Mouse (Mus musculus): Measurements from ENCODE around the gene Eif1. TPM values are rescaled to one million over a fixed set of nuclear protein-coding genes. Genes with fewer than 3 reads are reported as not detected.

The Eif1 gene
- total and polyA plus RNA-seq, 2 experiments from 2014 or later = 105 to 1,927 TPM

DNA sequence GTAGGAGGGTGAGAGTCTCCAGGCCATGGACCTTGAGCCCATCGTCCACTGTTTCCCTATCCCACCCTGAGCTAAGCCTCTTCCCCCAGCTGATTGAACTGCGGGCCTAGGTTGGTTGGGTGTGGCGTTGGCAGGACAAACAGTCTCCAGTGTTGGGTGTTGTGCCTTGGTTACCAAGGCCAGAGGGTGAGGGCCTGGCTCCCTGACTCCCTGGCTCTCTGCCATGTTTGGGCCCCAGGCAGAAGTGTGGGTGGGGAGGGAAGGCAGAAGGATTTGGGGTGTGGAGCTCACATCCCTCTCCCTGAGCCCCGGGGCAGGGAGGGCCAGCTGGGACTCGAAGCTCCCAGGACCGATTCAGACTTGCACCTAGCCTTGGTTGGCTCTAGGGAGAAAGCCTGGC is 30.7 kb upstream of the Eif1 start:
- H3K36me3 ChIP-seq (replicated peaks; ENCODE audit: control insufficient read depth, insufficient read depth, low read length) = no peaks in the 10 kb centered on the region
- WGBS = 71% methylated on average over 6 of the region's 6 CpGs
- no peak overlapping the region for H3K9ac ChIP-seq (replicated peaks; ENCODE audit: low read depth, low read length)
- TF ChIP-seq EP300 (IDR thresholded peaks at IDR 0.05; ENCODE audit: low read depth) = no peak
- no peak for TF ChIP-seq CTCF (IDR thresholded peaks at IDR 0.05; ENCODE audit: low read depth)
- DNase-seq (ENCODE audit: low spot score) = no peak
- H3K4me3 ChIP-seq (ENCODE audit: low read depth, low read length) = no peak overlapping the region
- H3K4me2 ChIP-seq (ENCODE audit: low read depth, low read length) = no peak overlapping the region
- no peak overlapping the region for H3K27ac ChIP-seq (ENCODE audit: low read depth)
- H3K9me3 ChIP-seq (replicated peaks; ENCODE audit: control insufficient read depth, low read length) = no peaks in the 10 kb centered on the region
- H3K4me1 ChIP-seq (ENCODE audit: control insufficient read depth, insufficient read depth) = no peaks in the 10 kb centered on the region
- ATAC-seq (ENCODE audit: insufficient read depth, low read depth) = no peak
- no peaks in the 10 kb centered on the region for H3K27me3 ChIP-seq (ENCODE audit: control insufficient read depth, insufficient read depth, low read length)

DNA sequence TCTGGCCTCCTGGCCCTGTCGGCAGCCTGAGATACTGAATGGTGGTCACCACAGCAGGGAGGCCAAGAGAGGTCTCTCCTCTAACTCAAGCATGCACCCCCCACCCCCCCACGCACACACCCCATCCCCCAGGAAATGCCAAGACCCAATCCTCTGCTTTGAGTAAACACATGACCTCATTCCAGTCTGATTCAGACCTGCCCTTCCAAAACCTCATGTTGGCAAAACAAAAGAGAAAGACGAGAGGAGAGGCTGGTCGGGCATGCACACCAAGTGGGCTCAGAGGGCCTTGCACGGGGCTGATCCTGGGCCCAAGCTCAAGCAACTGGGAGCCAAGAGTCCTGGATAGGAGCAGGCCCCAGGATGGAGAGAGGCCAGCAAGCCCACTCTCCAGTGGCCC is 29.4 kb upstream of the Eif1 start:
- TF ChIP-seq EP300 (IDR thresholded peaks at IDR 0.05; ENCODE audit: low read depth) (no peak), CTCF (IDR thresholded peaks at IDR 0.05; ENCODE audit: low read depth) (no peak)
- 54% methylated on average over 5 of the region's 5 CpGs for WGBS
- no peak for DNase-seq (ENCODE audit: low spot score)

DNA sequence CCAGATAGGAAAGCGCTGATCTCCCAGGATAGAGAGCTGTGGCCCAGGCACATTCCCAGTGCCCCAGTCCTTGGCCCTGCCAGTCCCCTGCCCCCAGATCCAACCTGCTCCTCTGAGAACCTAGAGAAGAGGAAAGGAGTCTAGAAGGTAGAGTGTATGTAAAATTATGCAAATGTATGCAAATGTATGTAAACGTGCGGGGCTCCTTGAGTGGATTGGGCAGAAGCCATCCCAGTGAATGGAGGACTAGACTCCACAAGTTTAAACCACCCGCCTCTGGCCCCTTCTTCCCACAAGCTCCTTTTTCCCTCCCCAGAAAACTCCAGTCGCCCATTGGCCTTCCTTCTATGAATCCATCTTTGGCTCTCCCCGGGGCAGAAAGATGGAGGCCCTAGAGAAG is 26.8 kb upstream of the Eif1 start:
- H3K9ac ChIP-seq (replicated peaks; ENCODE audit: low read depth, low read length) = no peak overlapping the region
- no peak overlapping the region for H3K4me3 ChIP-seq (ENCODE audit: low read depth, low read length)
- TF ChIP-seq EP300 (IDR thresholded peaks at IDR 0.05; ENCODE audit: low read depth) = no peak
- no peak for TF ChIP-seq CTCF (IDR thresholded peaks at IDR 0.05; ENCODE audit: low read depth)
- 69% methylated on average over 6 of the region's 6 CpGs for WGBS
- DNase-seq (ENCODE audit: low spot score) = no peak
- no peak overlapping the region for H3K4me2 ChIP-seq (ENCODE audit: low read depth, low read length)
- H3K27ac ChIP-seq (ENCODE audit: low read depth) = no peak overlapping the region
- H3K36me3 ChIP-seq (replicated peaks; ENCODE audit: control insufficient read depth, insufficient read depth, low read length) = no peaks in the 10 kb centered on the region
- no peak for ATAC-seq (ENCODE audit: insufficient read depth, low read depth)
- H3K9me3 ChIP-seq (replicated peaks; ENCODE audit: control insufficient read depth, low read length) = no peaks in the 10 kb centered on the region
- 0 out of 2 replicates have a peak, but pooled peaks cover under 1% of the 10 kb centered on the region for H3K4me1 ChIP-seq (ENCODE audit: control insufficient read depth, insufficient read depth)
- H3K27me3 ChIP-seq (ENCODE audit: control insufficient read depth, insufficient read depth, low read length) = 0 out of 2 replicates have a peak, but pooled peaks cover 8% of the 10 kb centered on the region

More for the DNA sequence above, 29.4 kb upstream of the Eif1 start:
- Histone ChIP-seq H3K4me2 (ENCODE audit: low read depth, low read length) (no peak overlapping the region), H3K36me3 (replicated peaks; ENCODE audit: control insufficient read depth, insufficient read depth, low read length) (no peaks in the 10 kb centered on the region), H3K9ac (replicated peaks; ENCODE audit: low read depth, low read length) (no peak overlapping the region), H3K9me3 (replicated peaks; ENCODE audit: control insufficient read depth, low read length) (no peaks in the 10 kb centered on the region), H3K4me1 (ENCODE audit: control insufficient read depth, insufficient read depth) (no peaks in the 10 kb centered on the region), H3K27me3 (ENCODE audit: control insufficient read depth, insufficient read depth, low read length) (no peaks in the 10 kb centered on the region), H3K4me3 (ENCODE audit: low read depth, low read length) (no peak overlapping the region), H3K27ac (ENCODE audit: low read depth) (peak overlapping the region; percentile 17; the same call in 1 of the 2 replicates)
- ATAC-seq (ENCODE audit: insufficient read depth, low read depth) = no peak

DNA sequence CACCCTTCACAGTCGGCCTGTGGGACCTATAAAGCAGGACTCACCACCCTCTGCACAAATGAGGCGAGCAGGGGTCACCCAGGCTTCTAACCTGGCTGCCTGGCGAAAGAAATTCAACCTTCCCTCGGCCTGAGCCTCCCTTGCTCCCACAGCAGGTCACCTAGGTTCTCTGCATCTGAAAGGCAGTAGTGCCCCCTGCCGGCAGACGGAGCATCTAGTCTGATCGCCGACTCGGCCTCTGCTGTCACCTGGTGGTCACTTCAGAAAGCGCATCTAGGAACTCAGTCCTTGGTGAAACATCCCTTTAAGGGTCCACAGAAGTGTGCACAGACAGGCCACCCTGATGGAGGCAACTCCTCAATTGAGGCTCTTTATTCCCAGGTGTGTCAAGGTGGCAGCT is 24.4 kb upstream of the Eif1 start:
- 0 out of 2 replicates have a peak, but pooled peaks cover 4% of the 10 kb centered on the region for H3K4me1 ChIP-seq (ENCODE audit: control insufficient read depth, insufficient read depth)
- DNase-seq (ENCODE audit: low spot score) (peak; percentile 75), ATAC-seq (ENCODE audit: insufficient read depth, low read depth) (peak; percentile 52)
- H3K9ac ChIP-seq (replicated peaks; ENCODE audit: low read depth, low read length) = no peak overlapping the region
- H3K4me2 ChIP-seq (ENCODE audit: low read depth, low read length) = no peak overlapping the region
- no peak overlapping the region for H3K4me3 ChIP-seq (ENCODE audit: low read depth, low read length)
- no peak for TF ChIP-seq EP300 (IDR thresholded peaks at IDR 0.05; ENCODE audit: low read depth)
- peak; percentile 100 for TF ChIP-seq CTCF (IDR thresholded peaks at IDR 0.05; ENCODE audit: low read depth)
- no peaks in the 10 kb centered on the region for H3K36me3 ChIP-seq (replicated peaks; ENCODE audit: control insufficient read depth, insufficient read depth, low read length)
- H3K9me3 ChIP-seq (replicated peaks; ENCODE audit: control insufficient read depth, low read length) = no peaks in the 10 kb centered on the region
- H3K27me3 ChIP-seq (ENCODE audit: control insufficient read depth, insufficient read depth, low read length) = 0 out of 2 replicates have a peak, but pooled peaks cover 8% of the 10 kb centered on the region
- H3K27ac ChIP-seq (ENCODE audit: low read depth) = no peak overlapping the region
- WGBS = 10% methylated on average over 10 of the region's 10 CpGs

DNA sequence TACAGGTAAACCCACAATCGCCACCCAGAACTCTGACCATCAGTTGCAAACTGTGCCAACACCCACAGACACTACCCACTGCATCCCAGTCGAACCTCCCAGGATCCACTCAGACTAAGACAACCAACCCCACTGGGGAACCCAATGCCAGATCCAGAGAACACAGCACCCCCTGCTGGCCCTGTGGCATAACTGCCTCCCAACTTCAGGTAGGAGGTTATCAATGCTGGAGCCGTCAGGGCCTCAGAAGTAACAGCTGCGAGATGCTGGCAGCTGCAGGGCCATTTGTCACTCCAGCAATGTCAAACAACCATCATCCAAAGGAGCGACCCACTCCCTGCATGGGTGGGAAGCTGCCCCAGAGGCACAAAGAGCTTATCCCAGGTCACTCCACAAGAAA is 21.9 kb upstream of the Eif1 start:
- DNase-seq (ENCODE audit: low spot score) = no peak
- Histone ChIP-seq H3K27me3 (ENCODE audit: control insufficient read depth, insufficient read depth, low read length) (0 out of 2 replicates have a peak, but pooled peaks cover 8% of the 10 kb centered on the region), H3K9me3 (replicated peaks; ENCODE audit: control insufficient read depth, low read length) (no peaks in the 10 kb centered on the region), H3K4me3 (ENCODE audit: low read depth, low read length) (no peak overlapping the region), H3K36me3 (replicated peaks; ENCODE audit: control insufficient read depth, insufficient read depth, low read length) (no peaks in the 10 kb centered on the region), H3K4me1 (ENCODE audit: control insufficient read depth, insufficient read depth) (0 out of 2 replicates have a peak, but pooled peaks cover 4% of the 10 kb centered on the region), H3K9ac (replicated peaks; ENCODE audit: low read depth, low read length) (no peak overlapping the region), H3K27ac (ENCODE audit: low read depth) (no peak overlapping the region), H3K4me2 (ENCODE audit: low read depth, low read length) (peak overlapping the region; percentile 32; the same call in 1 of the 2 replicates)
- WGBS = 33% methylated on average over 5 of the region's 5 CpGs
- TF ChIP-seq EP300 (IDR thresholded peaks at IDR 0.05; ENCODE audit: low read depth) (no peak), CTCF (IDR thresholded peaks at IDR 0.05; ENCODE audit: low read depth) (peak; percentile 36)
- ATAC-seq (ENCODE audit: insufficient read depth, low read depth) = no peak

All from heart, postnatal 0 days (tissue).